Mouse (Mus musculus): ENCODE data around the gene Tpp2.

DNA sequence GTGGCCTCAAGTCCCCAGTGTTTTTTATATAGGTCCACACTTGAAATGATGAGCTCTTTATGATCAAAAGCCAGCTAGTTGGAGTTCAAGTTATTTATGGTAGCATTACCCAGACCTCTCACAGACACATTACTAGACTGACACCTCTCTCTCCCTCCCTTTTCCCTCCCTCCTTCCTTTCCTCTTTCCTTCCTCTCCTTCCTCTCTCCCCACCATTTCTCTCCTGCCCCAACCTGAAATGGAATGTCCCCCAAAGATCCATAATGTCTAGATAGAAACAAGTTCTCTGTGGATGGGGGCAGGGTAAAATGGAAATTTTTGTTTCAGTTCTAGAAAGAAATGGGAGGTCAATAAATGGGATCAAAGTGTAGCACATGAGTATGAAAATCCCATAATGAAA is 86.5 kb downstream of the Tpp2 start, which contains the start of gene Mettl21c:
- TF ChIP-seq CTCF (IDR thresholded peaks at IDR 0.05; ENCODE audit: borderline replicate concordance, insufficient read depth, low read depth, low read length) (no peak), POLR2A (IDR thresholded peaks at IDR 0.05; ENCODE audit: borderline replicate concordance, insufficient read depth, low read length) (no peak)

All from cerebellum, adult 2 months (tissue).